Mouse (Mus musculus): Measurements from ENCODE around the gene Vmn1r41. TPM values are rescaled to one million over a fixed set of nuclear protein-coding genes. Genes with fewer than 3 reads are reported as not detected.

Vmn1r41 gene
- not detected in 2 replicates for polyA plus RNA-seq (2015; fragmentation: Nextera tagmentation; extraction: Ambion mirVana)

GRCm38 (mm10) chr6:89740466-89740865 lies at the start of gene Vmn1r41:
Vmn1r41 (plus strand) TSS chr6:89740766.
- Histone ChIP-seq H3K4me1 (no peaks in the 10 kb centered on the region), H3K9me3 (replicated peaks) (peaks cover 8% of the 10 kb centered on the region; the same call in 1 of the 2 replicates), H3K27ac (no peak within 1 kb of the TSS), H3K27me3 (no peaks in the 10 kb centered on the region), H3K4me3 (no peak within 1 kb of the TSS), H3K36me3 (ENCODE audit: poor library complexity, severe bottlenecking) (no peaks in the 10 kb centered on the region), H3K4me2 (no peak within 1 kb of the TSS), H3K9ac (no peak within 1 kb of the TSS)
- no peak for ATAC-seq

- no peak overlapping the region for H3K27ac ChIP-seq
- no peaks in the 10 kb centered on the region for H3K9me3 ChIP-seq (replicated peaks)
- ATAC-seq: no peak
- H3K4me1 ChIP-seq: no peaks in the 10 kb centered on the region
- WGBS: 74% methylated on average over 2 of the region's 2 CpGs
- H3K9ac ChIP-seq: no peak overlapping the region
- H3K4me2 ChIP-seq: no peak overlapping the region
- H3K27me3 ChIP-seq: no peaks in the 10 kb centered on the region
- H3K4me3 ChIP-seq: no peak overlapping the region
- H3K36me3 ChIP-seq (ENCODE audit: poor library complexity, severe bottlenecking): no peaks in the 10 kb centered on the region
Observed at GRCm38 (mm10) chr6:89706624-89707023, 33.9 kb upstream of the Vmn1r41 start.

- H3K27me3 ChIP-seq: no peaks in the 10 kb centered on the region
- H3K4me3 ChIP-seq: no peak within 1 kb of the TSS
- WGBS: 89% methylated on average over 4 of the region's 4 CpGs
- H3K9me3 ChIP-seq (replicated peaks): no peaks in the 10 kb centered on the region
- no peak within 1 kb of the TSS for H3K27ac ChIP-seq
- H3K9ac ChIP-seq: no peak within 1 kb of the TSS
- no peaks in the 10 kb centered on the region for H3K4me1 ChIP-seq
- ATAC-seq: no peak
- H3K4me2 ChIP-seq: no peak within 1 kb of the TSS
- H3K36me3 ChIP-seq (ENCODE audit: poor library complexity, severe bottlenecking): no peaks in the 10 kb centered on the region
Observed at GRCm38 (mm10) chr6:89707240-89707639, 33.3 kb upstream of the Vmn1r41 start, which contains the start of gene Vmn1r40. Vmn1r40 (plus strand) TSS chr6:89707540.

GRCm38 (mm10) chr6:89718051-89718450 lies 22.5 kb upstream of the Vmn1r41 start:
- H3K4me3 ChIP-seq: no peak overlapping the region
- H3K27me3 ChIP-seq: no peaks in the 10 kb centered on the region
- no peaks in the 10 kb centered on the region for H3K36me3 ChIP-seq (ENCODE audit: poor library complexity, severe bottlenecking)
- no peak overlapping the region for H3K9ac ChIP-seq
- H3K4me1 ChIP-seq: no peaks in the 10 kb centered on the region
- H3K4me2 ChIP-seq: no peak overlapping the region
- H3K9me3 ChIP-seq (replicated peaks): no peaks in the 10 kb centered on the region
- no peak for ATAC-seq
- H3K27ac ChIP-seq: no peak overlapping the region

GRCm38 (mm10) chr6:89742811-89743210 lies 2.2 kb downstream of the Vmn1r41 start:
- no peak overlapping the region for H3K4me2 ChIP-seq
- H3K27me3 ChIP-seq: no peaks in the 10 kb centered on the region
- peaks cover 8% of the 10 kb centered on the region; the same call in 1 of the 2 replicates for H3K9me3 ChIP-seq (replicated peaks)
- H3K4me3 ChIP-seq: no peak overlapping the region
- H3K4me1 ChIP-seq: no peaks in the 10 kb centered on the region
- ATAC-seq: no peak
- H3K36me3 ChIP-seq (ENCODE audit: poor library complexity, severe bottlenecking): no peaks in the 10 kb centered on the region
- no peak overlapping the region for H3K9ac ChIP-seq
- no peak overlapping the region for H3K27ac ChIP-seq

- ATAC-seq: no peak
- H3K4me2 ChIP-seq: no peak overlapping the region
- H3K27me3 ChIP-seq: no peaks in the 10 kb centered on the region
- no peak overlapping the region for H3K9ac ChIP-seq
- no peak overlapping the region for H3K27ac ChIP-seq
- H3K4me3 ChIP-seq: no peak overlapping the region
- H3K9me3 ChIP-seq (replicated peaks): no peaks in the 10 kb centered on the region
- no peaks in the 10 kb centered on the region for H3K36me3 ChIP-seq (ENCODE audit: poor library complexity, severe bottlenecking)
- H3K4me1 ChIP-seq: no peaks in the 10 kb centered on the region
Observed at GRCm38 (mm10) chr6:89790231-89790630, 49.7 kb downstream of the Vmn1r41 start.

Other genes with a start within 250 kb of the Vmn1r41 start
- 108 and 121 TPM in 2 replicates for gene Chchd6, start 145.1 kb upstream of the Vmn1r41 start, polyA plus RNA-seq (2015; fragmentation: Nextera tagmentation; extraction: Ambion mirVana)
- 7.6 and 9.1 TPM in 2 replicates for gene Txnrd3, start 96.8 kb upstream of the Vmn1r41 start, polyA plus RNA-seq (2015; fragmentation: Nextera tagmentation; extraction: Ambion mirVana)
- not detected in 2 replicates for gene Vmn1r40, start 33.2 kb upstream of the Vmn1r41 start, polyA plus RNA-seq (2015; fragmentation: Nextera tagmentation; extraction: Ambion mirVana)
- not detected in 2 replicates for gene Vmn1r42, start 135.6 kb downstream of the Vmn1r41 start, polyA plus RNA-seq (2015; fragmentation: Nextera tagmentation; extraction: Ambion mirVana)
- gene Vmn1r43, start 135.6 kb downstream of the Vmn1r41 start, polyA plus RNA-seq (2015; fragmentation: Nextera tagmentation; extraction: Ambion mirVana): not detected in 2 replicates
- gene Vmn1r44, start 142.9 kb downstream of the Vmn1r41 start, polyA plus RNA-seq (2015; fragmentation: Nextera tagmentation; extraction: Ambion mirVana): not detected in 2 replicates
- gene Vmn1r45, start 199.8 kb downstream of the Vmn1r41 start, polyA plus RNA-seq (2015; fragmentation: Nextera tagmentation; extraction: Ambion mirVana): not detected in 2 replicates
- not detected in 2 replicates for gene Vmn1r46, start 228.5 kb downstream of the Vmn1r41 start, polyA plus RNA-seq (2015; fragmentation: Nextera tagmentation; extraction: Ambion mirVana)

All from forebrain, embryonic 13.5 days (tissue).